Mouse (Mus musculus) limb, embryonic 15.5 days (tissue): ENCODE data around the gene Etl4. TPM values are rescaled to one million over a fixed set of nuclear protein-coding genes. Genes with fewer than 3 reads are reported as not detected.

Experiments
- ATAC-seq: fragments of 200-750 bp; cut with Nextera tagmentation; 2 replicates; pipeline ENCODE4 v1.8.0; 2017; ENCODE audit warnings: low read depth, moderate TSS enrichment; ENCODE audit not compliant: insufficient number of reproducible peaks, low FRiP score, low TSS enrichment
- H3K27ac ChIP-seq: fragments of 300-500 bp; sonication (generic); 2 replicates; pipeline ENCODE4 v1.5.1; 2015; ENCODE audit warnings: moderate library complexity, mild to moderate bottlenecking, inconsistent platforms
- H3K27me3 ChIP-seq: fragments of 300-500 bp; sonication (generic); 2 replicates; pipeline ENCODE4 v1.6.1; 2015; ENCODE audit warnings: inconsistent platforms
- H3K36me3 ChIP-seq: fragments of 300-500 bp; sonication (generic); 2 replicates; pipeline ENCODE4 v1.6.1; 2015; ENCODE audit warnings: inconsistent platforms
- H3K4me1 ChIP-seq: fragments of 300-500 bp; sonication (generic); 2 replicates; pipeline ENCODE4 v1.6.1; 2015; ENCODE audit warnings: inconsistent platforms
- H3K4me2 ChIP-seq: fragments of 300-500 bp; sonication (generic); 2 replicates; pipeline ENCODE4 v1.6.1; 2015; ENCODE audit warnings: mild to moderate bottlenecking, inconsistent platforms
- H3K4me3 ChIP-seq: fragments of 300-500 bp; sonication (generic); 2 replicates; pipeline ENCODE4 v1.5.1; 2015; ENCODE audit warnings: mild to moderate bottlenecking, inconsistent platforms
- H3K9ac ChIP-seq: fragments of 300-500 bp; sonication (generic); 2 replicates; pipeline ENCODE4 v1.6.1; 2015; ENCODE audit warnings: inconsistent platforms
- H3K9me3 ChIP-seq: fragments of 300-500 bp; sonication (generic); 2 replicates; pipeline ENCODE4 v1.6.1; 2016; ENCODE audit warnings: inconsistent platforms
- WGBS: fragments of 180-500 bp; shearing (Covaris S2); methylation state at CpG from one replicate; pipeline ENCODE4 v1.1.7; 2015; 5-methylcytosine and 5-hydroxymethylcytosine counted together
- polyA plus RNA-seq: library from polyadenylated mRNA; unstranded; fragments of >200 nt; fragmentation: Nextera tagmentation; extraction: Ambion mirVana; gene quantifications from 2 replicates; pipeline ENCODE4 v1.2.1, GENCODE M21; 2015

Gene Etl4
- polyA plus RNA-seq, 1 experiment from 2014 or later, result 33.5 TPM

- no peaks in the 10 kb centered on the region for H3K9me3 ChIP-seq
- H3K27ac ChIP-seq, result no peak overlapping the region
- peaks cover 9% of the 10 kb centered on the region for H3K4me1 ChIP-seq
- no peak for ATAC-seq
- H3K4me2 ChIP-seq, result no peak overlapping the region
- H3K36me3 ChIP-seq, result no peaks in the 10 kb centered on the region
- 24% methylated on average over 6 of the region's 6 CpGs for WGBS
- no peak overlapping the region for H3K9ac ChIP-seq
- no peaks in the 10 kb centered on the region for H3K27me3 ChIP-seq
- no peak overlapping the region for H3K4me3 ChIP-seq
Observed at GRCm38 (mm10) chr2:20563036-20563435, 653.5 kb downstream of the Etl4 start.

DNA sequence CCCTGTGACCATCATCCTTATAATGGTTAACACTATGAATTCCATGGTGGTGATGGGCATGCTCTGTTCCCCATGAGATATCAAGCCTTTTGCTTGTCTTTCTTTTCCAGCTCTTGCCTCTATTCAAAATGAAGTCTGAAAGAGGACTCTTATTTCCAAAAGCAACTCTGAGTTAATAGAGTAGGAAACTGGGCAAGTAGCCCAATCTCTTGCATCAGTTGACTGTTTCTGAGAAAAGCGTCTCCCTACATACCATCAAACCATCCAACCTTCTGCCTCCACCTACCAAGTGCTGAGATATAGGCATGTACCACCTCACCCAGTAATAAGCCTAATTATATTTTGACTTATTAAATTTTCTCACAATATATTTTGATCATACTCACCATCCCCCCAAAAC lies 658.9 kb downstream of the Etl4 start:
- 51% methylated on average over 1 of the region's 1 CpGs for WGBS
- no peaks in the 10 kb centered on the region for H3K27me3 ChIP-seq
- no peak overlapping the region for H3K4me3 ChIP-seq
- no peak for ATAC-seq
- H3K4me1 ChIP-seq, result no peaks in the 10 kb centered on the region
- H3K27ac ChIP-seq, result no peak overlapping the region
- H3K36me3 ChIP-seq, result no peaks in the 10 kb centered on the region
- H3K9me3 ChIP-seq, result no peaks in the 10 kb centered on the region
- H3K4me2 ChIP-seq, result no peak overlapping the region
- no peak overlapping the region for H3K9ac ChIP-seq

GRCm38 (mm10) chr2:20571940-20572339 lies 662.4 kb downstream of the Etl4 start:
- no peaks in the 10 kb centered on the region for H3K9me3 ChIP-seq
- ATAC-seq, result no peak
- H3K4me1 ChIP-seq, result no peaks in the 10 kb centered on the region
- no peak overlapping the region for H3K9ac ChIP-seq
- H3K36me3 ChIP-seq, result no peaks in the 10 kb centered on the region
- no peak overlapping the region for H3K4me2 ChIP-seq
- H3K27me3 ChIP-seq, result no peaks in the 10 kb centered on the region
- H3K27ac ChIP-seq, result no peak overlapping the region
- WGBS, result 87% methylated on average over 1 of the region's 1 CpGs
- H3K4me3 ChIP-seq, result no peak overlapping the region

DNA sequence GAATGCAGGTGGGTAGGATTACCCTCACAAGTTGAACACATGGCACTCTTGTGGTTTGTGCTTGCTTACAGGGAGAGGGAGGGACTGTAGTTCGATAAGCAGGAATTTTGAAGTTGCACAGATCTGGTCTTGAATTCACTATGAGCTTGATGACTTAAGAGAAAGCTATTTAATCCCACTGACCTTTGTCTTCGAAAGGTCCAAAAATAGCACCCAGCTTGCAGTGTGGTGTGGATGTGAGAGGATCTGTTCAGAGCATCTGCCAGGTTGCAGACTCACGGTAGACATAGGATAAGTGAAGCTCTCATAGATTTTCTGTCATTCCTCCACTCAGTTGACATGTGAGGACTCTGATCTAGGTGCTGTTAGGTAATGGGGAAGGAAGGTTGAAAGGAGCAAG lies 670.8 kb downstream of the Etl4 start:
- no peaks in the 10 kb centered on the region for H3K27me3 ChIP-seq
- no peaks in the 10 kb centered on the region for H3K9me3 ChIP-seq
- no peak for ATAC-seq
- no peaks in the 10 kb centered on the region for H3K4me1 ChIP-seq
- H3K4me2 ChIP-seq, result no peak overlapping the region
- H3K36me3 ChIP-seq, result no peaks in the 10 kb centered on the region
- H3K4me3 ChIP-seq, result no peak overlapping the region
- H3K27ac ChIP-seq, result no peak overlapping the region
- 79% methylated on average over 3 of the region's 3 CpGs for WGBS
- no peak overlapping the region for H3K9ac ChIP-seq

GRCm38 (mm10) chr2:20583032-20583431 lies 673.5 kb downstream of the Etl4 start:
- Histone ChIP-seq H3K9ac (no peak overlapping the region), H3K4me1 (no peaks in the 10 kb centered on the region), H3K27ac (no peak overlapping the region), H3K36me3 (no peaks in the 10 kb centered on the region), H3K4me3 (no peak overlapping the region), H3K27me3 (no peaks in the 10 kb centered on the region), H3K9me3 (no peaks in the 10 kb centered on the region), H3K4me2 (no peak overlapping the region)
- ATAC-seq, result no peak

DNA sequence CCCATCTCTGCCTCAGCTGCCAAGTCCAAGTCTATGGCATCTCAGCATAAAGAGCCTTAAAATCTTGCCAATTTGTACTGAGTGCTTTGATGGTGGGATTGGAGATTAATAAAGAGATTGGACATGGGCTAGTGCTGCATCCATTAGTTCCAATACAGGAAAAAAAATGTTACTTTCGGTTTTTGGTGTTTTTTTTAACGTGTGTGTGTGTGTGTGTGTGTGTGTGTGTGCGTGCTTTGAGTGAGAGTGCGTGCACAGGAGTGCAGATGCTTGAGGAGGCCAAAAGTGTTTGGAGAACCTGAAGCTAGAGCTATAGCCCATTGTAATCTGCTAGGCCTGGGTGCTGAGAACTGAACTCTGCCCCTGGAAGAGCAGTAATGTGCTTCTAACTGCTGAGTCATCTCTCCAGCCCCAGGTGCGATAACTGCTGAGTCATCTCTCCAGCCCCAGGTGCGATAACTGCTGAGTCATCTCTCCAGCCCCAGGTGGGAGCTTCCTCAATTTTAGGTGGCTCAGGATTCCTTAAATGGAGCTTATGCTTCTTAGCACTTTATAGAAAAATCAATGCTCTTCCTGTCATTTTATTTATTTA lies 674.1 kb downstream of the Etl4 start:
- Histone ChIP-seq H3K4me3 (no peak overlapping the region), H3K27me3 (no peaks in the 10 kb centered on the region), H3K27ac (no peak overlapping the region), H3K9me3 (no peaks in the 10 kb centered on the region), H3K36me3 (no peaks in the 10 kb centered on the region), H3K4me2 (no peak overlapping the region), H3K4me1 (no peaks in the 10 kb centered on the region), H3K9ac (no peak overlapping the region)
- ATAC-seq, result no peak
- 85% methylated on average over 6 of the region's 6 CpGs for WGBS

GRCm38 (mm10) chr2:20587913-20588312 lies 678.3 kb downstream of the Etl4 start:
- H3K36me3 ChIP-seq, result no peaks in the 10 kb centered on the region
- no peaks in the 10 kb centered on the region for H3K9me3 ChIP-seq
- ATAC-seq, result no peak
- H3K9ac ChIP-seq, result no peak overlapping the region
- H3K27me3 ChIP-seq, result no peaks in the 10 kb centered on the region
- H3K27ac ChIP-seq, result no peak overlapping the region
- H3K4me3 ChIP-seq, result no peak overlapping the region
- WGBS, result 96% methylated on average over 2 of the region's 2 CpGs
- H3K4me1 ChIP-seq, result no peaks in the 10 kb centered on the region
- no peak overlapping the region for H3K4me2 ChIP-seq

DNA sequence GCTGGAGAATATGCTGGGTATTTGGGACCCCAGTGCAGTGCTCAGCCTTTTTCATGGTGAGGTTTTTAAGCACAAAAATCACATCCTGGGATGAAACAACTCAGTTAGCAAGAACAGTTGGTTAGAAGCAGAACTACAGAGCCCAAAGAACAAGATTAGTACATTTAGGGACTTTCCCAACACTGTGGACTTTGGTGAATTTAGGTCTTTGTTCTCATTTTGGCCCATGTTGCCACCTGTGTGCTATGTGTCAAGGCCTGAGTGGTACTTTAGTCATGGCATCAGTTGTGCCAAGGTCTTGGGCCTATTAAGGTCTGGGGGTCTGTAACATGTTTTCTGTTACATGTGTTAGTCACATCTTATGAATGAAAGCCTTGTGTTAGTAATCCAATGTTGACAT lies 679.1 kb downstream of the Etl4 start:
- Histone ChIP-seq H3K4me3 (no peak overlapping the region), H3K36me3 (no peaks in the 10 kb centered on the region), H3K27me3 (no peaks in the 10 kb centered on the region), H3K9ac (no peak overlapping the region), H3K27ac (no peak overlapping the region), H3K9me3 (no peaks in the 10 kb centered on the region), H3K4me2 (no peak overlapping the region), H3K4me1 (no peaks in the 10 kb centered on the region)
- ATAC-seq, result no peak

DNA sequence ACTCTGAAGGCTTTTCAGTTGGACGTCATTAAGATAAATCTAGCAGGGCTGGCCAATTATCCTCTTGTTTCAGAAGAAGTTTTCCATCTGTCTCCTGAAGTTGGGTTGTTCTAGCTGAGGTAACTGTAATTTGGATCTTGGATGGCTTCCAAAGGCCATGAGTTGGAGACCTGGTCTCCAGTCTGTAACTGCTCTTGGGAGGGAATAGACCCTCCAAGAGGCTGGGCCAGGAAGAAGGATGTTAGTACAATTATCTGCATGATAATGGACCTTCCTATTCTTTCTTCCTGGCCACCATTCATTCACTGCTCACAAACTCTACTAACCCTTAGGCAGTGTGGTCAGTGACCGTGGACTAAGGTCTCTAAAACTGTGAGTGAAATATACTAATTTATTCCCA lies 684.5 kb downstream of the Etl4 start:
- no peak overlapping the region for H3K9ac ChIP-seq
- no peaks in the 10 kb centered on the region for H3K27me3 ChIP-seq
- H3K4me2 ChIP-seq, result no peak overlapping the region
- H3K4me1 ChIP-seq, result no peaks in the 10 kb centered on the region
- WGBS, result 78% methylated on average over 2 of the region's 2 CpGs
- no peak for ATAC-seq
- H3K4me3 ChIP-seq, result no peak overlapping the region
- H3K9me3 ChIP-seq, result no peaks in the 10 kb centered on the region
- no peak overlapping the region for H3K27ac ChIP-seq
- H3K36me3 ChIP-seq, result no peaks in the 10 kb centered on the region

DNA sequence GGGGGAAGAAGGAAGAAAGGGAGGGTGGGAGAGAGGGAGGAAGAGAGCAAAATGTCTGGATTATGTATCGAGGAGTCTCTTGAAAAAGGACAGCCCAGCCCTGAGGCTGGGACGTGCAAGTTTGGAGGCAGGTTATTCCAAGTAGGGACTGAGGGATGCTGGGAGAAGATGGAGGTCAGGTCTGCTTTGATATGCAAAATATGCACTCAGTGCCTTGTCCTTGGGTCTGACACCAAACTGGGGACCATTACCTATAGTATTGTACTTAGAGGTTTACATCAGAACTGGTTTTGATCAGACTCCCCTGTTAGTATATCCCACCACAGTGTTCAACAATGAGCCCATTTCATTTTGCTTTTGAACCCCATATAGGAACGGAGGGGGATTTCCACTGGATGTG lies 685.4 kb downstream of the Etl4 start:
- Histone ChIP-seq H3K9ac (no peak overlapping the region), H3K27ac (no peak overlapping the region), H3K9me3 (no peaks in the 10 kb centered on the region), H3K4me1 (no peaks in the 10 kb centered on the region), H3K4me2 (no peak overlapping the region), H3K27me3 (no peaks in the 10 kb centered on the region), H3K36me3 (no peaks in the 10 kb centered on the region), H3K4me3 (no peak overlapping the region)
- ATAC-seq, result no peak
- WGBS, result 69% methylated on average over 3 of the region's 3 CpGs

- no peaks in the 10 kb centered on the region for H3K36me3 ChIP-seq
- no peak overlapping the region for H3K4me3 ChIP-seq
- H3K4me1 ChIP-seq, result no peaks in the 10 kb centered on the region
- H3K27me3 ChIP-seq, result no peaks in the 10 kb centered on the region
- H3K9me3 ChIP-seq, result no peaks in the 10 kb centered on the region
- H3K27ac ChIP-seq, result no peak overlapping the region
- no peak for ATAC-seq
- no peak overlapping the region for H3K9ac ChIP-seq
- 94% methylated on average over 3 of the region's 3 CpGs for WGBS
- no peak overlapping the region for H3K4me2 ChIP-seq
Observed at GRCm38 (mm10) chr2:20596558-20596957, 687.0 kb downstream of the Etl4 start.

DNA sequence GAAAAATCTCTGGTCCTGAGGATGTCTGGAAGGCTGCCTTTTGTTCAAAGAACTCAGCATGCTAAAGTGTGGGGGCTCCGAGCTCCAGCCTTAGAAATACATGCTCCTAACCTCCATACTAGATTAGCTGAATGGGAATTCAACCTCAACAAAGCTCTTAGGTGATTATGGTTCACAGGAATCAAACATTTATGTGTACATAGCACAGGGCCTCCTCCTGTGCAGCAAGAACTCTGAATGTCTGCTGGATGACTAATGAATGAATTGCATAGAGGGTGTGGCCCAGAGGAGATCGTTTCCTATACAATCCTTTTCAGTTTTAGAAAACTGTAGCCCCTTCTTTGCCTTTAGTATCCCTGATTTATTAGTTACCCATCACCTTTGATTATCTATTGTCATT lies 687.6 kb downstream of the Etl4 start:
- Histone ChIP-seq H3K4me2 (no peak overlapping the region), H3K27me3 (no peaks in the 10 kb centered on the region), H3K9me3 (no peaks in the 10 kb centered on the region), H3K4me3 (no peak overlapping the region), H3K27ac (no peak overlapping the region), H3K4me1 (no peaks in the 10 kb centered on the region), H3K9ac (no peak overlapping the region), H3K36me3 (no peaks in the 10 kb centered on the region)
- 54% methylated on average over 2 of the region's 2 CpGs for WGBS
- ATAC-seq, result no peak

GRCm38 (mm10) chr2:20602656-20603055 lies 693.1 kb downstream of the Etl4 start:
- no peak overlapping the region for H3K4me3 ChIP-seq
- WGBS, result 87% methylated on average over 2 of the region's 2 CpGs
- no peak for ATAC-seq
- H3K4me1 ChIP-seq, result 0 out of 2 replicates have a peak, but pooled peaks cover 4% of the 10 kb centered on the region
- H3K9ac ChIP-seq, result no peak overlapping the region
- H3K36me3 ChIP-seq, result no peaks in the 10 kb centered on the region
- no peak overlapping the region for H3K27ac ChIP-seq
- H3K27me3 ChIP-seq, result no peaks in the 10 kb centered on the region
- H3K9me3 ChIP-seq, result no peaks in the 10 kb centered on the region
- no peak overlapping the region for H3K4me2 ChIP-seq
